Mouse (Mus musculus) midbrain, embryonic 16.5 days (tissue): ENCODE results near the gene Ptpru. TPM values are rescaled to one million over a fixed set of nuclear protein-coding genes. Genes with fewer than 3 reads are reported as not detected.

Source experiments
- ATAC-seq: fragments of 200-750 bp; cut with Nextera tagmentation; 2 replicates; pipeline ENCODE4 v1.8.0; 2017; ENCODE audit warnings: moderate TSS enrichment
- H3K27ac ChIP-seq: fragments of 300-500 bp; sonication (generic); 2 replicates; pipeline ENCODE4 v1.5.1; 2014; ENCODE audit warnings: mild to moderate bottlenecking, low read length, mixed read lengths
- H3K27me3 ChIP-seq: fragments of 300-500 bp; sonication (generic); 2 replicates; pipeline ENCODE4 v1.6.1; 2014; ENCODE audit warnings: low read depth, low read length, mixed read lengths; ENCODE audit not compliant: control insufficient read depth, insufficient read depth
- H3K36me3 ChIP-seq: fragments of 300-500 bp; sonication (generic); 2 replicates; pipeline ENCODE4 v1.6.1; 2014; ENCODE audit warnings: mild to moderate bottlenecking, low read length, moderate library complexity, mixed read lengths; ENCODE audit not compliant: control insufficient read depth, insufficient read depth
- H3K4me1 ChIP-seq: fragments of 300-500 bp; sonication (generic); 2 replicates; pipeline ENCODE4 v1.6.1; 2014; ENCODE audit warnings: mild to moderate bottlenecking, low read length, mixed read lengths; ENCODE audit not compliant: control insufficient read depth, insufficient read depth
- H3K4me2 ChIP-seq: fragments of 300-500 bp; sonication (generic); 2 replicates; pipeline ENCODE4 v1.6.1; 2014; ENCODE audit warnings: mild to moderate bottlenecking, low read length, mixed read lengths
- H3K4me3 ChIP-seq: fragments of 300-500 bp; sonication (generic); 2 replicates; pipeline ENCODE4 v1.5.1; 2014; ENCODE audit warnings: low read depth, mild to moderate bottlenecking, low read length, moderate library complexity, mixed read lengths
- H3K9ac ChIP-seq: fragments of 300-500 bp; sonication (generic); 2 replicates; pipeline ENCODE4 v1.6.1; 2014; ENCODE audit warnings: low read depth, low read length, mixed read lengths
- H3K9me3 ChIP-seq: fragments of 300-500 bp; sonication (generic); replicated peaks from 2 replicates; pipeline ENCODE4 v1.6.1; 2014; ENCODE audit warnings: mild to moderate bottlenecking, low read length, mixed read lengths; ENCODE audit not compliant: control insufficient read depth, poor library complexity, severe bottlenecking
- WGBS: fragments of 180-500 bp; shearing (Covaris S2); extraction: QIAGEN DNeasy Blood & Tissue Kit; methylation state at CpG from one replicate; pipeline ENCODE4 v1.1.7; 2014; 5-methylcytosine and 5-hydroxymethylcytosine counted together
- polyA plus RNA-seq: library from polyadenylated mRNA; unstranded; fragments of >200 nt; fragmentation: Nextera tagmentation; extraction: Ambion mirVana; gene quantifications from 2 replicates; pipeline ENCODE4 v1.2.1, GENCODE M21; 2015

Gene Ptpru
- 29.3 and 31.5 TPM in 2 replicates for polyA plus RNA-seq

- peak; percentile 75 for ATAC-seq
- H3K4me1 ChIP-seq, result peaks cover 11% of the 10 kb centered on the region
- H3K9me3 ChIP-seq, result no peaks in the 10 kb centered on the region
- peak within 1 kb of the TSS; percentile 56 for H3K4me3 ChIP-seq
- under 1% methylated on average over 71 of the region's 72 CpGs for WGBS
- H3K4me2 ChIP-seq, result peak within 1 kb of the TSS; percentile 93
- peaks cover 25% of the 10 kb centered on the region for H3K27me3 ChIP-seq
- no peaks in the 10 kb centered on the region for H3K36me3 ChIP-seq
- peak within 1 kb of the TSS; percentile 79 for H3K9ac ChIP-seq
- peak within 1 kb of the TSS; percentile 26; the same call in 1 of the 2 replicates for H3K27ac ChIP-seq
Measured at GRCm38 (mm10) chr4:131837872-131838524, at the start of gene Ptpru. TSS of gene Ptpru (minus strand) at chr4:131838288.

DNA sequence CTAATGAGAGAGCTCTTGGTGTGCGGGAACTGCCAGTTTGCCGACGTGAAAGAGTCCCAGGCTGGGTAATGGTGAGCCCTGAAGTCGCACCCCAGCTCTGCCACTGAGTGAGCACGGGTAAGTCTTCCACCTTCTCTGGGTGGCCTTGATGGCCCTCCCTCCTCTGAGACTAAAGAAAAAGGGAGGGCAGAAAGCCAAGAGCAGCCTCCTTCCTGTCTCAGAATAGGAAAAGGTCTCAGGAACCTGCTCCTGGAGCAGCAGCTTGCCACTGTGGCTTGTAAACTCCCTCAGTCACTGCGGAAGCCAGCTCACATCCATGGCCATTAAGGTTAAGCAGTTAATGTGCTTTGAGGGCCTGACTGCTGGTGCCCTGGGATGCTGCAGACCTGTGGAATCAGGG lies 47.3 kb upstream of the Ptpru start:
- no peak overlapping the region for H3K4me2 ChIP-seq
- H3K36me3 ChIP-seq, result no peaks in the 10 kb centered on the region
- WGBS, result 77% methylated on average over 6 of the region's 6 CpGs
- ATAC-seq, result no peak
- no peak overlapping the region for H3K27ac ChIP-seq
- H3K9ac ChIP-seq, result no peak overlapping the region
- H3K9me3 ChIP-seq, result no peaks in the 10 kb centered on the region
- H3K4me3 ChIP-seq, result no peak overlapping the region
- peaks cover 21% of the 10 kb centered on the region for H3K4me1 ChIP-seq
- no peaks in the 10 kb centered on the region for H3K27me3 ChIP-seq

- H3K4me1 ChIP-seq, result peaks cover 23% of the 10 kb centered on the region
- no peaks in the 10 kb centered on the region for H3K36me3 ChIP-seq
- H3K27ac ChIP-seq, result no peak overlapping the region
- H3K9me3 ChIP-seq, result no peaks in the 10 kb centered on the region
- no peaks in the 10 kb centered on the region for H3K27me3 ChIP-seq
- 77% methylated on average over 6 of the region's 6 CpGs for WGBS
- H3K4me3 ChIP-seq, result no peak overlapping the region
- H3K9ac ChIP-seq, result no peak overlapping the region
- ATAC-seq, result no peak
- no peak overlapping the region for H3K4me2 ChIP-seq
Measured at GRCm38 (mm10) chr4:131883571-131883970, 45.5 kb upstream of the Ptpru start.

DNA sequence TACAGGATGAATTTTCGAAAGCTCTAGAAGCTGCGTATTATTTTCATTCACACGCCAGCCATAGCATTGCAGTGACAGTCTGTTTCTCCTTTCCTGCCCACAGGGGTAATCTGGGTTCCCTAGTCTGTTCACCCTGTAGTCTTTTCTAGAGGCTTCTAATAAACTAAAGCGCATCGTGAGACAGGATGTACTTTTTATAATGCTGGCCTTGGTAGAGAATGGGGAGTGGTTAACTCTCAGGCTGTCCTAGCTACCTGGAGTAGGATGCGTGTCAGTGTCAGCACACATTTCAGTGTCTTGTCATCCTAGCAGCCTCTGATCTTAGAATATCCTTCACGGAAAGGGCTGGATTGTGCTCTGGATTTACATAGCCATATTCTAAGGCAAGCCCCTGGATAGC lies 43.2 kb upstream of the Ptpru start:
- 88% methylated on average over 7 of the region's 7 CpGs for WGBS
- Histone ChIP-seq H3K4me1 (peaks cover 34% of the 10 kb centered on the region), H3K9me3 (no peaks in the 10 kb centered on the region)

DNA sequence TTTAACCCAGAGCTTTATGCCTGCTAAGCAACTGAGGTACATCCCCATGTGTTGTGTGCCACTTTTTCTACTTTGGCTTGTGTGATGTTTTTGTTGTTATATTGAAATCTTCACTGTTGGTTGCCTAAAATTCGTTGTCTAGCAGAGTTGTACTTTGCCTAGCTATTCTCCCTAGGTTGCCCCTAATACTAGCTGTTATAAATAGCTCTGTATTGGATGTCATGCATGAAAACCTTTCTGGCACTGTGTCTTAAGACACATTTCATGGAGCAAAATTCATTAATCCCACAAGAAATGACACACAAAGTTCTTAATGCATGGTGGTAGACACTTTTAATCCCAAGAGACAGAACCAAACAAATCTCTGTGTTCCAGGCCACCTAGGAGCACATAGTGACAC lies 41.6 kb upstream of the Ptpru start:
- 66% methylated on average over 1 of the region's 1 CpGs for WGBS

More for the DNA sequence above, 43.2 kb upstream of the Ptpru start:
- H3K9ac ChIP-seq, result no peak overlapping the region
- H3K4me3 ChIP-seq, result no peak overlapping the region
- no peak overlapping the region for H3K27ac ChIP-seq
- H3K27me3 ChIP-seq, result no peaks in the 10 kb centered on the region
- H3K4me2 ChIP-seq, result no peak overlapping the region
- no peak for ATAC-seq
- no peaks in the 10 kb centered on the region for H3K36me3 ChIP-seq

DNA sequence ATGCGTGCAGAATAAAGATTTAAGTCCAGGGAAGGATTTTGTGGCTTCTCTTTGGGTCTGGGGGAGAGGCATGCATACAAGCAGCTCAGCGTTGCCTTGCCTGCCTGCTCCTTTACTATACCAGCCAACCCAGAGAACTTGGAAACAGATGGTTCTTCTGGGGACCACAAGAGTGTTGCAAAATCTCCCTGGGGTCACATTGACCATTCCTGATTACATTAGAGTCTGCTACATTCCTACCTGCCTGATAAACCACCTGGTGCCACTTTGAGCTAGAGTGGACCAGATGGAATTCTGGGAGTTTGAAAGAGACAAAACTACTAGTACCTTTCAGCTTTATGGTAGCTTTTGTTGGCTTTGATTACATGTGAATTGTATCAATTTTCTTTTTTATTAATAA lies 38.7 kb upstream of the Ptpru start:
- Histone ChIP-seq H3K4me1 (peaks cover 41% of the 10 kb centered on the region), H3K9ac (0 out of 2 replicates have a peak overlapping the region, but pooled peaks have one; percentile 7), H3K4me2 (0 out of 2 replicates have a peak overlapping the region, but pooled peaks have one; percentile 11), H3K9me3 (no peaks in the 10 kb centered on the region), H3K36me3 (no peaks in the 10 kb centered on the region), H3K4me3 (no peak overlapping the region), H3K27me3 (no peaks in the 10 kb centered on the region), H3K27ac (no peak overlapping the region)
- 52% methylated on average over 2 of the region's 2 CpGs for WGBS
- no peak for ATAC-seq

More for the DNA sequence above, 41.6 kb upstream of the Ptpru start:
- Histone ChIP-seq H3K4me3 (no peak overlapping the region), H3K36me3 (no peaks in the 10 kb centered on the region), H3K9ac (no peak overlapping the region), H3K9me3 (no peaks in the 10 kb centered on the region), H3K27ac (no peak overlapping the region), H3K4me2 (no peak overlapping the region), H3K4me1 (peaks cover 45% of the 10 kb centered on the region), H3K27me3 (no peaks in the 10 kb centered on the region)
- ATAC-seq, result no peak

DNA sequence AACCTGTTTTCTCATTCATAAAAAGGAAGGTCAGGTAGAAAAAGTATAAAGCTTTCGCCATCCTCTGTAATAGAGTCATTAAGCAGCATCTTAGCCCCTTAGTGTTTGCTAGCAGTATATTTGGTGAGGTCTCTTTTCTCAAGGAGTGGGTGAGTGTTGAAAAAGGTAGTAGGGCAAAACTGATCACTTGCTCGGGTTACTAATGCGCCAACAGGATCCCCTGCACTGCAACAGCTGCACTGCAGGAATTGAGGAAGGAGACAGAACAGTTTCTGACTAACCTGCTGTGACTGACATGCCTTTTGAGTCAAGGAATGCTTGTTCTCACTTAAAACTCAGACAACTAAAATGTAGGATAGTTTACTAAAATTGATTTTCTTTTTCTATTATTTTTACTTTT lies 37.2 kb upstream of the Ptpru start:
- no peak for ATAC-seq
- peak overlapping the region; percentile 97 for H3K4me3 ChIP-seq
- peak overlapping the region; percentile 100; the same call in 1 of the 2 replicates for H3K9ac ChIP-seq
- H3K4me1 ChIP-seq, result peaks cover 36% of the 10 kb centered on the region
- WGBS, result 40% methylated on average over 3 of the region's 3 CpGs
- H3K9me3 ChIP-seq, result no peaks in the 10 kb centered on the region
- H3K36me3 ChIP-seq, result no peaks in the 10 kb centered on the region
- peak overlapping the region; percentile 68 for H3K4me2 ChIP-seq
- H3K27me3 ChIP-seq, result no peaks in the 10 kb centered on the region
- H3K27ac ChIP-seq, result no peak overlapping the region

- Histone ChIP-seq H3K4me3 (peak overlapping the region; percentile 97), H3K4me2 (peak overlapping the region; percentile 68), H3K36me3 (no peaks in the 10 kb centered on the region), H3K9me3 (no peaks in the 10 kb centered on the region), H3K27me3 (no peaks in the 10 kb centered on the region), H3K27ac (no peak overlapping the region), H3K4me1 (peaks cover 36% of the 10 kb centered on the region), H3K9ac (peak overlapping the region; percentile 100)
- 4% methylated on average over 11 of the region's 11 CpGs for WGBS
- no peak for ATAC-seq
Measured at GRCm38 (mm10) chr4:131874567-131874966, 36.5 kb upstream of the Ptpru start.

- peak overlapping the region; percentile 97 for H3K4me3 ChIP-seq
- no peak for ATAC-seq
- peak overlapping the region; percentile 68 for H3K4me2 ChIP-seq
- under 1% methylated on average over 20 of the region's 20 CpGs for WGBS
- H3K27ac ChIP-seq, result peak overlapping the region; percentile 100
- peak overlapping the region; percentile 100 for H3K9ac ChIP-seq
- no peaks in the 10 kb centered on the region for H3K36me3 ChIP-seq
- H3K9me3 ChIP-seq, result no peaks in the 10 kb centered on the region
- peaks cover 36% of the 10 kb centered on the region for H3K4me1 ChIP-seq
- H3K27me3 ChIP-seq, result no peaks in the 10 kb centered on the region
Measured at GRCm38 (mm10) chr4:131874169-131874536, 36.1 kb upstream of the Ptpru start.
